Mouse (Mus musculus) neural tube, embryonic 13.5 days (tissue): ENCODE measurements around the gene Chml. TPM values are rescaled to one million over a fixed set of nuclear protein-coding genes. Genes with fewer than 3 reads are reported as not detected.

Experiments
- ATAC-seq: fragments of 200-750 bp; cut with Nextera tagmentation; 2 replicates; pipeline ENCODE4 v1.8.0; 2017; ENCODE audit warnings: low read depth, mild to moderate bottlenecking, moderate TSS enrichment, moderate library complexity
- H3K27ac ChIP-seq: fragments of 300-500 bp; sonication (generic); replicated peaks from 2 replicates; pipeline ENCODE4 v1.5.1; 2015; ENCODE audit warnings: moderate library complexity, mild to moderate bottlenecking, inconsistent platforms
- H3K27me3 ChIP-seq: fragments of 300-500 bp; sonication (generic); 2 replicates; pipeline ENCODE4 v1.6.1; 2015; ENCODE audit warnings: mild to moderate bottlenecking, inconsistent platforms
- H3K36me3 ChIP-seq: fragments of 300-500 bp; sonication (generic); 2 replicates; pipeline ENCODE4 v1.6.1; 2015; ENCODE audit warnings: mild to moderate bottlenecking, inconsistent platforms
- H3K4me1 ChIP-seq: fragments of 300-500 bp; sonication (generic); replicated peaks from 2 replicates; pipeline ENCODE4 v1.6.1; 2015; ENCODE audit warnings: inconsistent platforms
- H3K4me2 ChIP-seq: fragments of 300-500 bp; sonication (generic); 2 replicates; pipeline ENCODE4 v1.6.1; 2015; ENCODE audit warnings: inconsistent platforms, mild to moderate bottlenecking, moderate library complexity
- H3K4me3 ChIP-seq: fragments of 300-500 bp; sonication (generic); 2 replicates; pipeline ENCODE4 v1.5.1; 2015; ENCODE audit warnings: mild to moderate bottlenecking, inconsistent platforms
- H3K9ac ChIP-seq: fragments of 300-500 bp; sonication (generic); 2 replicates; pipeline ENCODE4 v1.6.1; 2015; ENCODE audit warnings: moderate library complexity, mild to moderate bottlenecking, inconsistent platforms
- H3K9me3 ChIP-seq: fragments of 300-500 bp; sonication (generic); 2 replicates; pipeline ENCODE4 v1.6.1; 2016; ENCODE audit warnings: inconsistent platforms
- WGBS: fragments of 180-500 bp; shearing (Covaris S2); methylation state at CpG from one replicate; pipeline ENCODE4 v1.1.7; 2015; 5-methylcytosine and 5-hydroxymethylcytosine counted together
- polyA plus RNA-seq: library from polyadenylated mRNA; unstranded; fragments of >200 nt; fragmentation: Nextera tagmentation; extraction: Ambion mirVana; gene quantifications from 2 replicates; pipeline ENCODE4 v1.2.1, GENCODE M21; 2015

Gene Chml
- 3.5 and 3.6 TPM in 2 replicates for polyA plus RNA-seq

GRCm38 (mm10) chr1:175692246-175692996 lies at the start of gene Chml, which contains the start of gene Opn3:
TSS of gene Chml (minus strand) at chr1:175692901.
TSS of gene Opn3 (minus strand) at chr1:175692776.
- ATAC-seq = peak; percentile 97
- no peaks in the 10 kb centered on the region for H3K27me3 ChIP-seq
- peak within 1 kb of the TSS; percentile 77 for H3K4me3 ChIP-seq
- H3K27ac ChIP-seq = peak within 1 kb of the TSS; percentile 88
- WGBS = 2% methylated on average over 49 of the region's 73 CpGs
- peaks cover 32% of the 10 kb centered on the region for H3K4me1 ChIP-seq
- peaks cover 5% of the 10 kb centered on the region for H3K36me3 ChIP-seq
- H3K4me2 ChIP-seq = peak within 1 kb of the TSS; percentile 88
- peak within 1 kb of the TSS; percentile 85 for H3K9ac ChIP-seq
- H3K9me3 ChIP-seq = no peaks in the 10 kb centered on the region

- 41% methylated on average over 7 of the region's 7 CpGs for WGBS
- Histone ChIP-seq H3K4me2 (no peak overlapping the region), H3K9ac (no peak overlapping the region), H3K4me1 (0 out of 2 replicates have a peak, but pooled peaks cover 4% of the 10 kb centered on the region), H3K27ac (no peak overlapping the region), H3K4me3 (no peak overlapping the region), H3K9me3 (no peaks in the 10 kb centered on the region), H3K27me3 (no peaks in the 10 kb centered on the region), H3K36me3 (no peaks in the 10 kb centered on the region)
- no peak for ATAC-seq
Observed at GRCm38 (mm10) chr1:175725771-175726170, 33.1 kb upstream of the Chml start.

- Histone ChIP-seq H3K27ac (no peak overlapping the region), H3K4me1 (no peaks in the 10 kb centered on the region), H3K9ac (no peak overlapping the region), H3K4me3 (no peak overlapping the region), H3K9me3 (no peaks in the 10 kb centered on the region), H3K36me3 (no peaks in the 10 kb centered on the region), H3K4me2 (no peak overlapping the region), H3K27me3 (no peaks in the 10 kb centered on the region)
- WGBS = 89% methylated on average over 9 of the region's 9 CpGs
- ATAC-seq = no peak
Observed at GRCm38 (mm10) chr1:175716832-175717231, 24.1 kb upstream of the Chml start.

GRCm38 (mm10) chr1:175712338-175712909 lies 19.7 kb upstream of the Chml start:
- H3K36me3 ChIP-seq = no peaks in the 10 kb centered on the region
- WGBS = 81% methylated on average over 11 of the region's 11 CpGs
- H3K9me3 ChIP-seq = no peaks in the 10 kb centered on the region
- no peak overlapping the region for H3K4me3 ChIP-seq
- H3K27ac ChIP-seq = no peak overlapping the region
- H3K9ac ChIP-seq = no peak overlapping the region
- H3K4me2 ChIP-seq = no peak overlapping the region
- H3K4me1 ChIP-seq = no peaks in the 10 kb centered on the region
- no peak for ATAC-seq
- H3K27me3 ChIP-seq = no peaks in the 10 kb centered on the region

GRCm38 (mm10) chr1:175708013-175708412 lies 15.3 kb upstream of the Chml start:
- H3K4me3 ChIP-seq = no peak overlapping the region
- no peaks in the 10 kb centered on the region for H3K36me3 ChIP-seq
- no peak overlapping the region for H3K9ac ChIP-seq
- H3K27me3 ChIP-seq = no peaks in the 10 kb centered on the region
- H3K4me2 ChIP-seq = no peak overlapping the region
- no peak overlapping the region for H3K27ac ChIP-seq
- no peaks in the 10 kb centered on the region for H3K4me1 ChIP-seq
- no peak for ATAC-seq
- H3K9me3 ChIP-seq = no peaks in the 10 kb centered on the region

GRCm38 (mm10) chr1:175707599-175707998 lies 14.9 kb upstream of the Chml start:
- H3K4me2 ChIP-seq = no peak overlapping the region
- no peak for ATAC-seq
- no peaks in the 10 kb centered on the region for H3K9me3 ChIP-seq
- H3K4me1 ChIP-seq = no peaks in the 10 kb centered on the region
- no peak overlapping the region for H3K27ac ChIP-seq
- H3K27me3 ChIP-seq = no peaks in the 10 kb centered on the region
- H3K4me3 ChIP-seq = no peak overlapping the region
- H3K9ac ChIP-seq = no peak overlapping the region
- WGBS = 62% methylated on average over 5 of the region's 5 CpGs
- H3K36me3 ChIP-seq = no peaks in the 10 kb centered on the region

- Histone ChIP-seq H3K27me3 (no peaks in the 10 kb centered on the region), H3K4me3 (no peak overlapping the region), H3K27ac (no peak overlapping the region), H3K4me1 (no peaks in the 10 kb centered on the region), H3K9me3 (no peaks in the 10 kb centered on the region), H3K4me2 (no peak overlapping the region), H3K36me3 (no peaks in the 10 kb centered on the region), H3K9ac (no peak overlapping the region)
- 84% methylated on average over 4 of the region's 4 CpGs for WGBS
- ATAC-seq = no peak
Observed at GRCm38 (mm10) chr1:175701145-175701544, 8.4 kb upstream of the Chml start.

- Histone ChIP-seq H3K9ac (no peak overlapping the region), H3K36me3 (no peaks in the 10 kb centered on the region), H3K4me3 (no peak overlapping the region), H3K4me1 (no peaks in the 10 kb centered on the region), H3K27ac (no peak overlapping the region), H3K9me3 (no peaks in the 10 kb centered on the region), H3K4me2 (no peak overlapping the region), H3K27me3 (no peaks in the 10 kb centered on the region)
- ATAC-seq = no peak
- WGBS = 43% methylated on average over 4 of the region's 4 CpGs
Observed at GRCm38 (mm10) chr1:175699796-175700195, 7.1 kb upstream of the Chml start.

GRCm38 (mm10) chr1:175699375-175699774 lies 6.7 kb upstream of the Chml start:
- H3K9me3 ChIP-seq = no peaks in the 10 kb centered on the region
- no peaks in the 10 kb centered on the region for H3K4me1 ChIP-seq
- no peak overlapping the region for H3K9ac ChIP-seq
- H3K4me3 ChIP-seq = no peak overlapping the region
- H3K36me3 ChIP-seq = no peaks in the 10 kb centered on the region
- H3K4me2 ChIP-seq = no peak overlapping the region
- no peak overlapping the region for H3K27ac ChIP-seq
- no peaks in the 10 kb centered on the region for H3K27me3 ChIP-seq
- ATAC-seq = no peak
- 69% methylated on average over 3 of the region's 3 CpGs for WGBS

GRCm38 (mm10) chr1:175698293-175698692 lies 5.6 kb upstream of the Chml start, which contains the start of gene Wdr64:
TSS of gene Wdr64 (plus strand) at chr1:175698593.
- ATAC-seq = no peak
- Histone ChIP-seq H3K4me3 (no peak within 1 kb of the TSS), H3K4me1 (0 out of 2 replicates have a peak, but pooled peaks cover 2% of the 10 kb centered on the region), H3K27me3 (no peaks in the 10 kb centered on the region), H3K9ac (no peak within 1 kb of the TSS), H3K4me2 (no peak within 1 kb of the TSS), H3K27ac (no peak within 1 kb of the TSS), H3K9me3 (no peaks in the 10 kb centered on the region), H3K36me3 (no peaks in the 10 kb centered on the region)
- WGBS = 72% methylated on average over 1 of the region's 1 CpGs

- Histone ChIP-seq H3K4me1 (peaks cover 32% of the 10 kb centered on the region), H3K9ac (peak overlapping the region; percentile 51; the same call in 1 of the 2 replicates), H3K27ac (0 out of 2 replicates have a peak overlapping the region, but pooled peaks have one; percentile 14), H3K4me2 (peak overlapping the region; percentile 88), H3K9me3 (no peaks in the 10 kb centered on the region), H3K4me3 (peak overlapping the region; percentile 77), H3K36me3 (no peaks in the 10 kb centered on the region), H3K27me3 (no peaks in the 10 kb centered on the region)
- ATAC-seq = peak; percentile 2
- WGBS = 49% methylated on average over 12 of the region's 12 CpGs
Observed at GRCm38 (mm10) chr1:175693429-175693960, 794 bp upstream of the Chml start.

- WGBS = 1% methylated on average over 17 of the region's 17 CpGs
- Histone ChIP-seq H3K27me3 (no peaks in the 10 kb centered on the region), H3K4me2 (peak overlapping the region; percentile 88), H3K4me3 (peak overlapping the region; percentile 77), H3K4me1 (peaks cover 32% of the 10 kb centered on the region), H3K9ac (peak overlapping the region; percentile 51), H3K9me3 (no peaks in the 10 kb centered on the region), H3K27ac (0 out of 2 replicates have a peak overlapping the region, but pooled peaks have one; percentile 14), H3K36me3 (no peaks in the 10 kb centered on the region)
- no peak for ATAC-seq
Observed at GRCm38 (mm10) chr1:175692997-175693361, 278 bp upstream of the Chml start.
